Mouse (Mus musculus): ENCODE results near the gene Ambra1. TPM values are rescaled to one million over a fixed set of nuclear protein-coding genes. Genes with fewer than 3 reads are reported as not detected.

Ambra1 gene
- polyA plus RNA-seq, 1 experiment from 2014 or later = 20.1 TPM

DNA sequence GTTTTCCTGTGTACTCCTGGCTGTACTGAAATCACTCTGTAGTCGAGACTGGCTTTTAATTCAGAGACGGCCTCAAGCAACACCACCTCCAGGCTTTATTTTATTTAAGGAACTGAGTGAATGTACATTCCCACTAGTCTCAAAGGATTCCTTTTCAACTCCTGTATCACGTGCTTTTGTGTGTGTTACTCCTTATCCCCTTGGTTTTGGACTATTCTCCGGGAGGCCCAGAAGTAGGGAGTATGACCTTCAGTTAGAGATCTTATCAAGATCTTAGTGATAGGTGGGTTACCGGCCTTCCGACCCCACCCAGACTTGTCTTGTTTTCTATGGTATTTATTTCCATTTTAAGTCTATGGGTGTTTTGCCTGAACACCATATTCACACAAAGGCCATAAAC lies 24.2 kb upstream of the Ambra1 start:
- Histone ChIP-seq H3K9ac (ENCODE audit: low read length) (no peak overlapping the region), H3K36me3 (ENCODE audit: control insufficient read depth, insufficient read depth, low read length) (no peaks in the 10 kb centered on the region), H3K4me1 (replicated peaks; ENCODE audit: control insufficient read depth, insufficient read depth, low read length) (0 out of 2 replicates have a peak, but pooled peaks cover 2% of the 10 kb centered on the region), H3K4me2 (ENCODE audit: low read depth, low read length, severe bottlenecking) (no peak overlapping the region), H3K27me3 (ENCODE audit: control insufficient read depth, insufficient read depth, low read length) (no peaks in the 10 kb centered on the region), H3K4me3 (ENCODE audit: low read depth, low read length) (no peak overlapping the region), H3K9me3 (ENCODE audit: control insufficient read depth, low read length) (no peaks in the 10 kb centered on the region), H3K27ac (ENCODE audit: low read depth, low read length) (no peak overlapping the region)
- DNase-seq (ENCODE audit: low spot score) = no peak
- ATAC-seq (replicated peaks; ENCODE audit: low FRiP score) = no peak
- WGBS = 86% methylated on average over 6 of the region's 6 CpGs

DNA sequence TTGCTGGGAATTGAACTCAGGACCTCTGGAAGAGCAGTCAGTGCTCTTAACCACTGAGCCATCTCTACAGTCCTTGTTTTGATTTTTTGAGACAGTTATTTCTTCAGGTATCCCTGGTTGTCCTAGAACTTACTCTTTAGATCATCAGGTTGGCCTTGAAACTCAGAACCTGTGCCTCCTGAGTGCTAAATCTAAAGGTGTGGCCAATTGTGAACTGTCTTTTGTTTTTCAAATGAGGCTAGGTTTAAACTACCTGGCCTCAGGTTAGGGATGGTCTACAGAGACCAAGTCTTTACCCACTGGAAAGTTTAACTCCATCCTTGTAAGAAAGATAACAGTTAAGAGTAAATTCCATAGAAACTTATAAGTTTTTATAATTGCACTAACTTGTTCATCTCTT lies 23.5 kb upstream of the Ambra1 start:
- no peak for ATAC-seq (replicated peaks; ENCODE audit: low FRiP score)
- no peak for DNase-seq (ENCODE audit: low spot score)
- Histone ChIP-seq H3K4me1 (replicated peaks; ENCODE audit: control insufficient read depth, insufficient read depth, low read length) (0 out of 2 replicates have a peak, but pooled peaks cover 2% of the 10 kb centered on the region), H3K9ac (ENCODE audit: low read length) (no peak overlapping the region), H3K9me3 (ENCODE audit: control insufficient read depth, low read length) (no peaks in the 10 kb centered on the region), H3K27ac (ENCODE audit: low read depth, low read length) (no peak overlapping the region), H3K4me3 (ENCODE audit: low read depth, low read length) (no peak overlapping the region), H3K36me3 (ENCODE audit: control insufficient read depth, insufficient read depth, low read length) (no peaks in the 10 kb centered on the region), H3K27me3 (ENCODE audit: control insufficient read depth, insufficient read depth, low read length) (no peaks in the 10 kb centered on the region), H3K4me2 (ENCODE audit: low read depth, low read length, severe bottlenecking) (no peak overlapping the region)

DNA sequence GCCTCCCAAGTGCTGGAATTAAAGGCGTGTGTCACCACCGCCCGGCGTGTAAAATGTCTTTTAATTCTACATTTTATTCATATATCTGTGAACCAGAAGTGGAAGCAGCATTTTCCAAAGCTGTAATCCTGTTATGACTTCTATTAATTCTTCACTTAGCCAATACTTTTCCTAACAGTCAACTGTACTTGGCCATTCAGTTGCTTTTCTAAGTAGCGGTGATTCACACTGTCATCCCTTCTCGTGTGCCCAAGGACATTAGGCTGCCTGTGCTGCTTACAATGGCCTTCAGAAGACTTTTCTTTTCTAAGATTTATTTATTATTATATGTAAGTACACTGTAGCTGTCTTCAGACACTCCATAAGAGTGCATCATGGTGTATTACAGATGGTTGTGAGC lies 21.6 kb upstream of the Ambra1 start:
- DNase-seq (ENCODE audit: low spot score) = no peak
- H3K4me1 ChIP-seq (replicated peaks; ENCODE audit: control insufficient read depth, insufficient read depth, low read length) = peaks cover 4% of the 10 kb centered on the region; the same call in 1 of the 2 replicates

DNA sequence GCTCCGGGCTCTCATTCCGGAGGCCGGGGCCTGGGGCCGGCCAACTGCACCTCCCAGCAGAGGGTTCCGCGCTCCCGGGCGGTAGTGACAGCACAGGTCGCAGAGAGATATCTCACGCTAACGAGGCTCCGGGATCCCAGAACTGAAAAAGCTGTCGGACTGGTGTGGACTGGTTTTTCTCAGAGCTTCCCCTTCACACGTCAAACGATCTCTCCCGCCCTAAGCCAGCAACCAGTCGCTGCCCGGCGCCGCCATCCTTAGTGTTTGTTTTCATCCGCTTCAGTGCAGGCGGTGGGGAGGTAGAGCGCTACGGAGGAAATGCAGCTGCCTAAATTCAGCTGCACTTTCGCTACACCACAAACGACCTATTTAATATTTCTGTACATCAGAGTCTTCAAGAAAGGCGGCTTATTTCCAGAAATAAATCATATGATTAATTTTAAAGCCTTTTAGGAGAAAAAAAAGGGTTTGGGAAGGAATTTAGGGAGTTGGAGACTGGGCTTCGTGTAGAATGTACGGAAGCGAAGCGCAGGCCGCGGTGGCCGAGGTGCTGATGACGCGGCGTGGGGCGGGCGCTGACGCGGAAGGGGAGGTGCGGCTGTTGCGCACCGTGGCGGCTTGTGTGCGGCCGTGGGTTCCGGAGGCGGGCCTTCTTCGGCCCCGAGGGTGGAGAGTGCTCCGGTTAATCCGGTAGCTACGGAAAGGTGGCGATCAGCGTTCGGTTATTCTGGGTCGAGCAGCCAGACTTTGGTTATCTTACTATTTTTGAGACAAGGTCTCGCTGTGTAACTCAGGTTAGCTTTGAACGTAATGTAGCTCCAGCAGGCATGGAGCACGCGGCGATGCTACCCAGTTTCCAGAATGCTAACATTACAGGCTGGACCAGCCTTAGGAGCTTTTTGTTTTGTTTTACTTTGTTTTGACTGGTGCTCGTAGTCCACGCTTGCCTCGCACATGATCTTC lies 19.4 kb upstream of the Ambra1 start, which contains the start of the genes Atg13 and Harbi1:
Gene Atg13 (minus strand): TSS at position 305 of the 963 bp plus-strand sequence.
Gene Harbi1 (plus strand): TSS at position 581 of the 963 bp plus-strand sequence.
- under 1% methylated on average over 66 of the region's 66 CpGs for WGBS
- peak within 1 kb of the TSS; percentile 88 for H3K4me3 ChIP-seq (ENCODE audit: low read depth, low read length)
- H3K36me3 ChIP-seq (ENCODE audit: control insufficient read depth, insufficient read depth, low read length) = no peaks in the 10 kb centered on the region

More for the DNA sequence above, 21.6 kb upstream of the Ambra1 start:
- 94% methylated on average over 6 of the region's 6 CpGs for WGBS
- H3K27ac ChIP-seq (ENCODE audit: low read depth, low read length) = no peak overlapping the region
- no peaks in the 10 kb centered on the region for H3K9me3 ChIP-seq (ENCODE audit: control insufficient read depth, low read length)
- H3K9ac ChIP-seq (ENCODE audit: low read length) = no peak overlapping the region
- H3K36me3 ChIP-seq (ENCODE audit: control insufficient read depth, insufficient read depth, low read length) = no peaks in the 10 kb centered on the region
- no peaks in the 10 kb centered on the region for H3K27me3 ChIP-seq (ENCODE audit: control insufficient read depth, insufficient read depth, low read length)
- ATAC-seq (replicated peaks; ENCODE audit: low FRiP score) = no peak
- H3K4me2 ChIP-seq (ENCODE audit: low read depth, low read length, severe bottlenecking) = no peak overlapping the region
- no peak overlapping the region for H3K4me3 ChIP-seq (ENCODE audit: low read depth, low read length)

DNA sequence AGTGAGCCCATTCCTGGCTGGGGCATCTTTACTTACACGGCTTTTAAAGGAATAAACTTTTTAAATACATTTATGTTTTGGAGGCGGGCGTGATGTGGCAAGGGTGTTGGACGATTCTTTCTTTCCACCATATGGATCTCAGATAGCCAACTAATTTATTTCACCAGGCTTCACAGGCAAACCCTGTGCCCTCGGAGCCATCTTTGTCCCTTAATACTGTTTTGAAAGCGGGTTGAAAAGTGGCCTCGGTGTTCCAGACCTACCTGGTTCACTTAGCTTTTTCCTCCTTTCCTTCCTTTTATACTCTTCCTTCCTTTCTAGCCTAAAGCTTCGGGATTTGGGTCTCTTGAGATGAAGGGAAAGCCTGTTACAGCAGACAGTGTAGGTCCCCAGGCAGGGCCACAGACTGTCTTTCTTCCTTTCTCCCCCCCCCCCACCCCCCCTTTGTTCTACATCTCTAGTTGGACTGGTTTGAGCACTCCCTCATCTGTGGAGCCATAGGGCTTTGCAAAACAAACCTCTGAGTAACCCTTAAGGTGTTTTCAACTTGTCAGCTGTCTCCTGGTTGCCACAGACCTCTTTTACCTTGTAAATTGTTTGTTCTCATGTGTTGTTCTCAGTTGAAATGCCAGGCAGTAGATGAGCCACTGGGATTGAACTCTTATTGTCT lies 18.5 kb upstream of the Ambra1 start:
- Histone ChIP-seq H3K9ac (ENCODE audit: low read length) (peak overlapping the region; percentile 67), H3K4me2 (ENCODE audit: low read depth, low read length, severe bottlenecking) (peak overlapping the region; percentile 66), H3K27me3 (ENCODE audit: control insufficient read depth, insufficient read depth, low read length) (no peaks in the 10 kb centered on the region), H3K27ac (ENCODE audit: low read depth, low read length) (no peak overlapping the region), H3K36me3 (ENCODE audit: control insufficient read depth, insufficient read depth, low read length) (no peaks in the 10 kb centered on the region), H3K4me1 (replicated peaks; ENCODE audit: control insufficient read depth, insufficient read depth, low read length) (peaks cover 4% of the 10 kb centered on the region; the same call in 1 of the 2 replicates), H3K4me3 (ENCODE audit: low read depth, low read length) (peak overlapping the region; percentile 88), H3K9me3 (ENCODE audit: control insufficient read depth, low read length) (no peaks in the 10 kb centered on the region)
- DNase-seq (ENCODE audit: low spot score) (no peak), ATAC-seq (replicated peaks; ENCODE audit: low FRiP score) (no peak)
- 4% methylated on average over 8 of the region's 8 CpGs for WGBS

More for the DNA sequence above, 19.4 kb upstream of the Ambra1 start, which contains the start of the genes Atg13 and Harbi1:
- Histone ChIP-seq H3K9ac (ENCODE audit: low read length) (peak within 1 kb of the TSS; percentile 67), H3K27ac (ENCODE audit: low read depth, low read length) (0 out of 2 replicates have a peak within 1 kb of the TSS, but pooled peaks have one; percentile 25), H3K27me3 (ENCODE audit: control insufficient read depth, insufficient read depth, low read length) (no peaks in the 10 kb centered on the region), H3K4me2 (ENCODE audit: low read depth, low read length, severe bottlenecking) (peak within 1 kb of the TSS; percentile 66), H3K4me1 (replicated peaks; ENCODE audit: control insufficient read depth, insufficient read depth, low read length) (peaks cover 4% of the 10 kb centered on the region; the same call in 1 of the 2 replicates), H3K9me3 (ENCODE audit: control insufficient read depth, low read length) (no peaks in the 10 kb centered on the region)
- ATAC-seq (replicated peaks; ENCODE audit: low FRiP score) (peak; percentile 99), DNase-seq (ENCODE audit: low spot score) (peak; percentile 95)

DNA sequence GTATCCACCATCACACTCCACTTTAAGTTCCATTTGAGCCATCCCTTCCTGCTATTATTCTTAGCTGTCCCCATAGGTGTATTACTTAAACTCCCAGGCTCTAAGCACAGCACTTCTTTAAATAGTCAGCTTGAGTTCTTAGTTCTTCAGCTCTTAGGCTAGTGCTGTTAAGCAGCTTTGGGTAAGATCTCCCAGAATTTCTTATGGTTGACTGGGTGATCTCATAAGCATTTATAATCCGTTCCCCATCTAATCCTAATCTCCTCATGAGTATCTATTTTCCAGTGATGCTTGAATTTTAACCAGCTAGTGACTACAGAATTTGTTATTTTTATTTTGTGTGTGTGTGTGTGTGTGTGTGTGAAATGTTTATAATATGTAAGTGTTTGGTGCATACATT lies 15.0 kb upstream of the Ambra1 start:
- ATAC-seq (replicated peaks; ENCODE audit: low FRiP score) (no peak), DNase-seq (ENCODE audit: low spot score) (no peak)
- Histone ChIP-seq H3K27ac (ENCODE audit: low read depth, low read length) (no peak overlapping the region), H3K36me3 (ENCODE audit: control insufficient read depth, insufficient read depth, low read length) (no peaks in the 10 kb centered on the region), H3K9me3 (ENCODE audit: control insufficient read depth, low read length) (no peaks in the 10 kb centered on the region), H3K27me3 (ENCODE audit: control insufficient read depth, insufficient read depth, low read length) (no peaks in the 10 kb centered on the region), H3K4me1 (replicated peaks; ENCODE audit: control insufficient read depth, insufficient read depth, low read length) (peaks cover 2% of the 10 kb centered on the region; the same call in 1 of the 2 replicates), H3K4me3 (ENCODE audit: low read depth, low read length) (no peak overlapping the region), H3K9ac (ENCODE audit: low read length) (no peak overlapping the region), H3K4me2 (ENCODE audit: low read depth, low read length, severe bottlenecking) (no peak overlapping the region)
- WGBS = 70% methylated on average over 1 of the region's 1 CpGs

DNA sequence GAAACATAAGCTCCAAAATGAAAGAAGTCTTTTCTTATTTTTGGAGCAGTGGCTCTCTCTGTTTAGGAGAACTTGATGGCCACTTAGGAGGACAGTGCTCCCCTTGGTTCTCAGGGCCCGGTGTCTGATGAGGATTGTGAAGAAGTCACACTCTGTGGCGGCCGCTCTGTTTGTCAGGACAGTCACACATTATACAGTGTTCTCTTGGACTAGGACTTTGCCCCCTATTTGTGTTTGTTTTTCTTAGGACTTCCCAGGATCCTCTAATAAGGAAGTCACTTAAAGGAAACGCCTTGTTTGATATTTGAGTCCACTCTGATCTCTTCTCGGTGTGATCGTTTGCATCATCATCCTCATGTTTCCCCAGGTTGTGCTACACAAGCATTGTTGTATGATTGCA lies 11.7 kb upstream of the Ambra1 start:
- Histone ChIP-seq H3K9ac (ENCODE audit: low read length) (no peak overlapping the region), H3K4me2 (ENCODE audit: low read depth, low read length, severe bottlenecking) (no peak overlapping the region), H3K9me3 (ENCODE audit: control insufficient read depth, low read length) (no peaks in the 10 kb centered on the region), H3K27me3 (ENCODE audit: control insufficient read depth, insufficient read depth, low read length) (no peaks in the 10 kb centered on the region), H3K4me3 (ENCODE audit: low read depth, low read length) (no peak overlapping the region), H3K36me3 (ENCODE audit: control insufficient read depth, insufficient read depth, low read length) (no peaks in the 10 kb centered on the region), H3K27ac (ENCODE audit: low read depth, low read length) (no peak overlapping the region), H3K4me1 (replicated peaks; ENCODE audit: control insufficient read depth, insufficient read depth, low read length) (no peaks in the 10 kb centered on the region)
- DNase-seq (ENCODE audit: low spot score) = no peak
- WGBS = 88% methylated on average over 6 of the region's 6 CpGs
- no peak for ATAC-seq (replicated peaks; ENCODE audit: low FRiP score)

DNA sequence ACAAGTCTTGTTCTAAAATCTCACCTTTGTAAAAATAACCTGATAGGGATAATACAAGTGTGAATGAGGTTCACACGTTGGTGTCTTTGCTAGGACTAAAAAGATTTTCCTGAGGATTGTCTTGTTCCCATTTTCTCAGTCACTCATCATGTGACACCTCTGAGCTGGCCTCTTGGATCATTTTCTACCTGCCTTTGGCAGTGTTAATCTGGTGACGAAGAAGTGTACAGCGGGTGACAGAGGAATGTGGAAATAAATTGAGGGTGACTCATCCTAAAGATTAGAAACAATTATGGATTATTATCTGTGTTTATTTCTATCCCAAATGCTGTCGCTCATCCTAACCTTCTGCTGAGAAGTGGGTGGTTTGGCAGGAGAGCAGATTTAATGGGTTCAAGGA lies 6.6 kb upstream of the Ambra1 start:
- ATAC-seq (replicated peaks; ENCODE audit: low FRiP score) (no peak), DNase-seq (ENCODE audit: low spot score) (no peak)
- H3K9me3 ChIP-seq (ENCODE audit: control insufficient read depth, low read length) = no peaks in the 10 kb centered on the region
- H3K27me3 ChIP-seq (ENCODE audit: control insufficient read depth, insufficient read depth, low read length) = no peaks in the 10 kb centered on the region
- no peak overlapping the region for H3K4me2 ChIP-seq (ENCODE audit: low read depth, low read length, severe bottlenecking)
- H3K4me1 ChIP-seq (replicated peaks; ENCODE audit: control insufficient read depth, insufficient read depth, low read length) = no peaks in the 10 kb centered on the region
- 83% methylated on average over 4 of the region's 4 CpGs for WGBS
- no peak overlapping the region for H3K27ac ChIP-seq (ENCODE audit: low read depth, low read length)
- H3K4me3 ChIP-seq (ENCODE audit: low read depth, low read length) = no peak overlapping the region
- no peaks in the 10 kb centered on the region for H3K36me3 ChIP-seq (ENCODE audit: control insufficient read depth, insufficient read depth, low read length)
- no peak overlapping the region for H3K9ac ChIP-seq (ENCODE audit: low read length)
